In genomic region chr10:76732881-76733676, GRCm38 (mm10) we compare ENCODE assay signal across 8 mouse cellular contexts. TPM values are rescaled to one million over a fixed set of nuclear protein-coding genes. Genes with fewer than 3 reads are reported as not detected.
DNase-seq lines count a peak whose midpoint lies in the region; ATAC-seq and TF ChIP-seq lines count a peak whose summit lies in the region.

No protein-coding gene starts in this region.

- ATAC-seq in frontal cortex, adult (ENCODE audit: low TSS enrichment): peak; percentile 74
- peak; percentile 38 to 47; a peak in 3 of 4 replicates for ATAC-seq in hematopoietic stem cell, adult 5-6 weeks (replicated peaks in 1 of 2; ENCODE audit: insufficient read depth in 1 of 2, low FRiP score in 2 of 2, low TSS enrichment in 1 of 2, low read depth in 1 of 2, poor library complexity in 2 of 2, severe bottlenecking in 2 of 2)
- peak; percentile 90 for ATAC-seq in lung, postnatal 0 days

- peaks cover 12% of the 10 kb centered on the region; the same call in 1 of the 2 replicates for H3K4me1 ChIP-seq in lung, postnatal 0 days (ENCODE audit: insufficient read depth, low read depth, low read length)

- H3K36me3 ChIP-seq in lung, postnatal 0 days (ENCODE audit: insufficient read depth, low read length): no peaks in the 10 kb centered on the region

- peak; percentile 65 for DNase-seq in MN1 (ENCODE audit: low spot score)
- peak; percentile 20 for DNase-seq in cerebellum, adult 8-10 months
- DNase-seq in layer of hippocampus, adult 8-10 months (ENCODE audit: low spot score in 2 of 2): peak; percentile 53 to 63
- peak; percentile 94 for DNase-seq in lung, postnatal 0 days (ENCODE audit: low spot score)
- DNase-seq in retina, postnatal 7 days (ENCODE audit: low read depth, low spot score): peak; percentile 53
- DNase-seq in c-Kit-positive CD71-positive TER-119-positive erythroid progenitor cells, embryonic 14.5 days (ENCODE audit: low spot score): no peak

- no peak overlapping the region for H3K4me3 ChIP-seq in lung, postnatal 0 days (ENCODE audit: low read depth, low read length)

- peak overlapping the region; percentile 22; the same call in 1 of the 2 replicates for H3K4me2 ChIP-seq in lung, postnatal 0 days (replicated peaks; ENCODE audit: low read depth, low read length)

- no peak overlapping the region for H3K9ac ChIP-seq in lung, postnatal 0 days (replicated peaks; ENCODE audit: low read depth)

- TF ChIP-seq EP300 in lung, postnatal 0 days (IDR thresholded peaks at IDR 0.05): peak; percentile 66

- H3K27ac ChIP-seq in lung, postnatal 0 days (ENCODE audit: low read length): peak overlapping the region; percentile 79

- no peaks in the 10 kb centered on the region for H3K27me3 ChIP-seq in lung, postnatal 0 days (replicated peaks; ENCODE audit: insufficient read depth, low read length)

- peak; percentile 88 for TF ChIP-seq CTCF in lung, postnatal 0 days (IDR thresholded peaks at IDR 0.05)

- 10% methylated on average over 17 of the region's 17 CpGs for WGBS in lung, postnatal 0 days

- H3K9me3 ChIP-seq in lung, postnatal 0 days (ENCODE audit: low read length): no peaks in the 10 kb centered on the region

RNA-seq across cellular contexts. Expression of gene Col6a1, which starts 7.1 kb away (rescaled TPM):
- total RNA-seq in hematopoietic stem cell, adult 5-6 weeks (2017): not detected in 2 replicates
- total RNA-seq in layer of hippocampus, adult 8-10 months (2022): 10 to 100 TPM; 31.2 to 46.8 (median 38.5) TPM
- polyA plus RNA-seq in lung, postnatal 0 days (2015; fragmentation: Nextera tagmentation; extraction: Ambion mirVana): 344 and 387 TPM in 2 replicates

Comparison
In these comparisons a context has a peak if more than half of its experiments do, and no peak if none do; other contexts are left out.
1. RNA of gene Col6a1, which starts 7.1 kb away (total RNA-seq): 31.2 to 46.8 TPM in layer of hippocampus, adult 8-10 months; not detected in hematopoietic stem cell, adult 5-6 weeks; every median in the first group is over 10 times any median in the second.
2. Peak in every context shown above with its lines, with median percentiles within 50 percentile points of each other: ATAC-seq.